Mouse (Mus musculus) adrenal gland, postnatal 10 days (tissue): ENCODE measurements around the gene Fyttd1. TPM values are rescaled to one million over a fixed set of nuclear protein-coding genes. Genes with fewer than 3 reads are reported as not detected.

Source experiments
- DNase-seq: peaks from one replicate; pipeline ENCODE4 v3.0.0; 2021; ENCODE audit warnings: mixed read lengths
- total RNA-seq, 2 experiments: library from RNA; stranded (reverse); gene quantifications; 2 replicates each; pipeline ENCODE4 v1.2.3; 2021

The Fyttd1 gene
- total RNA-seq, 2 experiments from 2014 or later: 105 to 114 TPM

DNA sequence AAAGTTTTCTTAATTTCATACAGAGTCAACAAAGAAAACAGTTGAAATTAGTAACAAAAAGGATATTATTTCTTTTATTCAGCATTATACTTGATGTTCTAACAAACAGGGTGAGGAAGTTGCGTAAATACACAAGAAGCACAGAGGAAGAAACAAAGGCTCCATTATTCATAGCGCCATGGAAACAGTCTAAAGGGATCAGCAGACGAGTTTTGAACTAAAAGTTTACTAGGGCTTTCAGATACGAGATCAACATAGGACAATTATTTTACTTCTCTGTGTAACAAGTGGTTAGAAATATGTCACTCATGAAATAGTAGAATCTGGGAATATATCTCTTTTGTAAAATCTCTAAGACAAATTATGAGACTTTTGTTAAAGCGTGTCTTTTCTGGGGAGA, 68.1 kb downstream of the Fyttd1 start:
- DNase-seq: no peak

DNA sequence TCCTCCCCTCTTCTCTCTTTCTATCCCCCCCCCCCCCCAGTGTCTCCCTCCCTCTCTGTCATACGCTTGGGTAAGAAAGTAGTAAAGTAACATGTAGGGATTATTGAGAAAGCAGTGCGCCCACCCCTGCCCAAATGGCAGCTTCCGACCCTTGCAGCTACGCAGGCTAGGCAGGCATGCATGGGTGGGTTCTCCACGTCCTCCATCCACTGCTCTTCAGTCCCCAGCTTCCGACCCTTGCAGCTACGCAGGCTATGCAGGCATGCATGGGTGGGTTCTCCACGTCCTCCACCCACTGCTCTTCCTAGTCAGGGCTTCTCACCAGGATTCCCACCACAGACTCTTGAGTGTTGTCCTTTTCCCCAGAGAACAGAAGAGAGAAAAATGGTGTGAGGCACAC, 70.7 kb downstream of the Fyttd1 start:
- no peak for DNase-seq

DNA sequence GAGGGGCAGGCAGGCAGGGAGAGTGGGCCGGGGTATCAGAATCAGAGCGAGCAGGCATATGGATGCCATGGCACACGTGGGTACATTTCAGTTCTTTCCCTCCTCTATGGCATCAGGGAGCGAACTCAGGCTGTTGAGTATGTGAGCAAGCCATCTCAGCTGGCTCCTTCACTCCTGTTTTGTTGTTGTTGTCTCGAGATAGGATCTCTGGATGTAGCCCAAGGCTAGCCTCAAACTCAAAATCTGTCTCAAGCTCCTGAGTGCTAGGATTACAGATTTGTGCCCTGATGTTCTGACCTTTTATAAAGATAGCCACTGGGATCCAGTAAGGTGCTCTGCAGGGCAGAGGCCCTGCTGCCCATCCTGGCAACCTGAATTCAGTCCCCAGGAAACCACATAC, 71.4 kb downstream of the Fyttd1 start:
- DNase-seq: no peak

DNA sequence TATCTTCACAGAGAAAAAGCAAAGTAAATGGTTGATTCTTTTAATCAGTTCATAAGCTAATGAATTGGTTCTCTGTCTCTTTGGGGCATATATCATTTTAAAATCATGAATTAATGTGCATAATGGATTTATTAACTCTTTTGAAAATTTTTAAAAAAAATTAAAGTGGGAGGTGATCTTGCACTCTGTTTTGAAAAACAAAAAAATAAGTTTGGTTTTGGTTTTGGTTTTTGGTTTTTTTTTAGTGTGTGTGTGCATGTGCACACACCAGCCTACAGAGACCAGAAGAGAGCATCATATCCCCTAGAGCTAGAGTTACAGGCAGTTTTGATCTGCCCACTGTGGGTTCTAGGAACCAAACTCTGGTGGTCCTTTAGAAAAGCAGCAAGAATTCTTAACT, 72.0 kb downstream of the Fyttd1 start:
- DNase-seq: no peak

DNA sequence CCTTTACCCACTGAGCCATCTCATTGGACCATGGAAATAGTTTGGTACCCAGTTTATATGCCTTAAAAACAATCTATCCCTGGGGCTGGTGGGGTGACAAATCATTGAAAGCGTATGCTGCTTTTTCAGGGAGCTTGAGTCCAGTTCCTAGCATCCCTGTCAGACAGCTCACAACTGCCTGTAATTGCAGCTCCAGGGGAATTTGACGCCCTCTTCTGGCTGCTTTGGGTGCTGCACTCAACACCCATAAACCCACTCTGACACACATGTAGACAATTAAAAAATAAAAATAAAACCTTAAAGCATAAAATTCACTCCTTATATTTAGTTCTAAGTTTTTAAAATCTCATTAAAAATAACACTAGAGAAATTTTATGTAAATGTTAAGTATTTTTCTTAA, 73.8 kb downstream of the Fyttd1 start:
- DNase-seq: no peak

DNA sequence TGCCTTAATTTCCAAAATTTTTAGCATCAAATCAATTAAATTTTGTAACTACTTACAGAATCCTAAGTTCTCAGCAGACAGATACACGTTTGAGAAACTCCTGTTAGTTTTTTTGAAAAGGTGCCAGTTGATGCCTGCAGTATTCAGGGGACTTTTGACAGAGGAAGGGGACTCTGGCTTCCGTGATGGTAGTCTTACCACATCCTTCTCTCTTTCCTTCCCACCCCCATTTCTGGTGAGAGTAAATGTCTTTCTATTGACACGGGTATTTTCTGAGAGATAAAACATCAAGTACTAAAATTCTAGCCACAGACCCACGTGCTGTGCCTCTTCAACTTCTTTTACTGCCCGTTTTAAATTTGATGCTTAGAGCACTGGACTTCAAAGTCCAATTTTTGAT, 76.5 kb downstream of the Fyttd1 start:
- DNase-seq: no peak

DNA sequence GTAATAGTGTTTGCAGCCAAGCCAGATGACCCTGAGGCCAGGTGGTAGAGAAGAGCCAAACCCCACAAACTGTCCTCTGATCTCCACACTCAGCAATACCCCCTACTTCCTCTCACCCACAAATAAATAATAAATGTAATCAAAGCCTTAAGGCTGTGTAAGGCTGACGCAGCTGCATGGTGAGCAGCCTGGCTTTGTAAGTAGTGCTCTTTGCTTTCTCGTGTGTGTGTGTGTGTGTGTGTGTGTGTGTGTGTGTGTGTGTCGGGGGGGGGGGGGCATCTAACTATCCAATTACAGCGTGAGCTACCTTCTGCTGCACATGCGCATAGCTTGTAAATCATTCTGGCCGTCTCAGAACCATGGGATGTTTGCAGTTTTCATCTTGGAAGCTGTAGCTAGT, 77.0 kb downstream of the Fyttd1 start:
- DNase-seq: no peak

DNA sequence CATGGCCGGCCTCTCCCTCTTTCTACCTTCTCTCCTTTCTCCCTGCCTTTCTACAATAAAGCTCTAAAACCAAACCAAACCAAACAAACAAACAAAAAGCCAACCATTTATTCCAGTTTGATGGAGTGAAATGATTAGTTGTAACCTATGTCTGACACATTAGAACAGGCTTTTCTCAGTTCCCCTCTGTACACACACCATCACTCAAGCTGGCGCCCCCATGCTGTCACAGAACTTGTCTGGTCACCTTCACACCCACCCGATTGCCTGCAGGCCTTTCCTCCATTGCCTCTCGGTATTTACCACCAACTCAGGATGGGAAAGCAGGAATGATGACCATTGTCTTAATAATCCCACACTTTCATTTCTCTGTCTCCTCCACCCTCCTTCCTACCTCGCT, 79.6 kb downstream of the Fyttd1 start:
- no peak for DNase-seq

Other genes with a start within 250 kb of the Fyttd1 start
- gene Tnk2, start 233.6 kb upstream of the Fyttd1 start, total RNA-seq: 10 to 100 TPM; 45.1 to 85.2 TPM
- gene Muc4, start 141.6 kb upstream of the Fyttd1 start, total RNA-seq: under 1 TPM; 0.12 to 0.27 TPM
- under 1 TPM; 0.21 to 0.33 TPM for gene Muc20, start 80.1 kb upstream of the Fyttd1 start, total RNA-seq
- not detected for gene Smbd1, start 67.0 kb upstream of the Fyttd1 start, total RNA-seq
- 10 to 100 TPM; 24.1 to 35.3 TPM for gene Rubcn, start 266 bp downstream of the Fyttd1 start, total RNA-seq
- 10 to 100 TPM; 30.4 to 43.1 TPM for gene Lrch3, start 36.6 kb downstream of the Fyttd1 start, total RNA-seq
- gene Iqcg, start 178.7 kb downstream of the Fyttd1 start, total RNA-seq: 1 to 10 TPM; 2.4 to 3.1 TPM
- gene Rpl35a, start 179.0 kb downstream of the Fyttd1 start, total RNA-seq: 100 to 1,000 TPM; 635 to 640 TPM
- 1 to 10 TPM; 5.5 to 9.9 TPM for gene Lmln, start 185.0 kb downstream of the Fyttd1 start, total RNA-seq